Mouse (Mus musculus) embryonic facial prominence, embryonic 14.5 days (tissue): ENCODE data around the gene Tcte2. TPM values are rescaled to one million over a fixed set of nuclear protein-coding genes. Genes with fewer than 3 reads are reported as not detected.

ENCODE experiments used
- ATAC-seq: fragments of 200-750 bp; cut with Nextera tagmentation; 2 replicates; pipeline ENCODE4 v1.8.0; 2017; ENCODE audit warnings: low read depth, moderate number of reproducible peaks, moderate TSS enrichment
- DNase-seq: peaks from one replicate; pipeline ENCODE4 v3.0.0-alpha.2; 2015; ENCODE audit warnings: low spot score
- H3K27ac ChIP-seq: fragments of 300-500 bp; sonication (generic); replicated peaks from 2 replicates; pipeline ENCODE4 v1.5.1; 2014; ENCODE audit warnings: low read depth, mild to moderate bottlenecking, low read length, moderate library complexity
- H3K27me3 ChIP-seq: fragments of 300-500 bp; sonication (generic); replicated peaks from 2 replicates; pipeline ENCODE4 v1.6.1; 2014; ENCODE audit warnings: low read length; ENCODE audit not compliant: control insufficient read depth, insufficient read depth
- H3K36me3 ChIP-seq: fragments of 300-500 bp; sonication (generic); 2 replicates; pipeline ENCODE4 v1.6.1; 2014; ENCODE audit warnings: low read length, mixed read lengths; ENCODE audit not compliant: control insufficient read depth, insufficient read depth
- H3K4me1 ChIP-seq: fragments of 300-500 bp; sonication (generic); 2 replicates; pipeline ENCODE4 v1.6.1; 2014; ENCODE audit warnings: antibody characterized with exemption, low read length; ENCODE audit not compliant: control insufficient read depth, insufficient read depth
- H3K4me2 ChIP-seq: fragments of 300-500 bp; sonication (generic); 2 replicates; pipeline ENCODE4 v1.6.1; 2014; ENCODE audit warnings: low read depth, mild to moderate bottlenecking, low read length, moderate library complexity, mixed read lengths
- H3K4me3 ChIP-seq: fragments of 300-500 bp; sonication (generic); 2 replicates; pipeline ENCODE4 v1.5.1; 2014; ENCODE audit warnings: low read depth, mild to moderate bottlenecking, low read length
- H3K9ac ChIP-seq: fragments of 300-500 bp; sonication (generic); 2 replicates; pipeline ENCODE4 v1.6.1; 2014; ENCODE audit warnings: low read depth, mild to moderate bottlenecking, low read length, moderate library complexity, mixed read lengths
- H3K9me3 ChIP-seq: fragments of 300-500 bp; sonication (generic); 2 replicates; pipeline ENCODE4 v1.6.1; 2016; ENCODE audit warnings: low read length; ENCODE audit not compliant: control insufficient read depth
- WGBS: fragments of 180-500 bp; shearing (Covaris S2); extraction: QIAGEN DNeasy Blood & Tissue Kit; methylation state at CpG from one replicate; pipeline ENCODE4 v1.1.7; 2014; 5-methylcytosine and 5-hydroxymethylcytosine counted together
- polyA plus RNA-seq: library from polyadenylated mRNA; unstranded; fragments of >200 nt; fragmentation: Nextera tagmentation; extraction: Ambion mirVana; gene quantifications from 2 replicates; pipeline ENCODE4 v1.2.1, GENCODE M21; 2014

The Tcte2 gene
- polyA plus RNA-seq, 1 experiment from 2014 or later, result 3.2 TPM

- Histone ChIP-seq H3K4me3 (no peak overlapping the region), H3K27ac (no peak overlapping the region), H3K4me1 (no peaks in the 10 kb centered on the region), H3K4me2 (no peak overlapping the region), H3K27me3 (no peaks in the 10 kb centered on the region), H3K9me3 (no peaks in the 10 kb centered on the region), H3K9ac (no peak overlapping the region), H3K36me3 (no peaks in the 10 kb centered on the region)
- DNase-seq, result no peak
- WGBS, result 95% methylated on average over 3 of the region's 3 CpGs
- ATAC-seq, result no peak
These were observed 49.1 kb downstream of the Tcte2 start for GRCm38 (mm10) chr17:13712518-13712917.

- WGBS, result 66% methylated on average over 6 of the region's 6 CpGs
- H3K27me3 ChIP-seq, result no peaks in the 10 kb centered on the region
- H3K27ac ChIP-seq, result no peak overlapping the region
- DNase-seq (no peak), ATAC-seq (peak; percentile 48)
- no peaks in the 10 kb centered on the region for H3K36me3 ChIP-seq
- no peak overlapping the region for H3K4me2 ChIP-seq
- H3K9me3 ChIP-seq, result no peaks in the 10 kb centered on the region
- H3K9ac ChIP-seq, result no peak overlapping the region
- no peak overlapping the region for H3K4me3 ChIP-seq
- H3K4me1 ChIP-seq, result no peaks in the 10 kb centered on the region
These were observed 49.5 kb downstream of the Tcte2 start for GRCm38 (mm10) chr17:13712116-13712515.

DNA sequence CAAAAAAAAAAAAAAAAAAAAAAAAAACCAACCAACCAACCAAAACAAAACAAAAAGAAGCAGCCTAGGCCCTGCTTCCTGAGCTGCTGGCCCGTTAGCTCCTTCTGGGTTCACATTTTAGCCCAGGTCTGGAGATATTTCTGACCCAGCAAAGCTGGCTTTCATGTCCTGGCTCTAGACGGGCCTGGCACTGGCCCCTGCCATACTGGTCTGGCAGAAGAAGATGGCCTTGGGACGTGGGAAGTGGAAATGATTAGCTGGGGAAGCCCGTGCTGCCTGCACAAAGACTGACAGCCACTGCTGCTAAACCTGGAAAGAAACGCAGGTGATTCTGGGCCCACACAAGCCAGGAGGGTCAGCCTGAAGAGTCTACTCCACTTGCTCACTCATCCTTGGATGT lies 50.5 kb downstream of the Tcte2 start:
- Histone ChIP-seq H3K4me3 (no peak overlapping the region), H3K36me3 (no peaks in the 10 kb centered on the region), H3K4me2 (no peak overlapping the region), H3K27me3 (no peaks in the 10 kb centered on the region), H3K9me3 (no peaks in the 10 kb centered on the region), H3K9ac (no peak overlapping the region), H3K27ac (no peak overlapping the region), H3K4me1 (no peaks in the 10 kb centered on the region)
- DNase-seq (no peak), ATAC-seq (no peak)
- 79% methylated on average over 5 of the region's 5 CpGs for WGBS

DNA sequence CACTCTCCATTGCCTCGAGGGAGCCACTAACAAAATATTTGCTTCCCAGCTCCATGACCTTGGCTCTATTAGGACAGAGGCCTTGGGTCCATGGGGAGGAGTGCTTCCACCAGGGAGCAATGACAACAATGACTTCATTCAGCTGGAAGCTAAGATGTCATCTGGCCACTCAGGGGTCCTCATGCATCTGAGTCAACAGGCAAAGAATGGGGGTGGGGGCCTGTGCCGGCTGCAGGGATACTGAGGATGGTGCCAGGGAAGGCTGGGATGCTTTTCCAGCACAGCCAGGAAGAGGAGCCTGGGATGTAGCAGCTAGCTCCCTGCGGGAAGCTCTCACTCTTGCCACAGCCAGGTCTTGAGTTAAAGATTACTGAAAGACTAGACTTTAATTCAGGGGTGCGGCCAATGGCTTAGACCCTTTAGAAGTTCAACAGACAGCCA lies 56.1 kb downstream of the Tcte2 start:
- no peaks in the 10 kb centered on the region for H3K27me3 ChIP-seq
- ATAC-seq (no peak), DNase-seq (no peak)
- no peak overlapping the region for H3K9ac ChIP-seq
- H3K9me3 ChIP-seq, result no peaks in the 10 kb centered on the region
- no peak overlapping the region for H3K4me3 ChIP-seq
- H3K4me2 ChIP-seq, result no peak overlapping the region
- no peaks in the 10 kb centered on the region for H3K36me3 ChIP-seq
- WGBS, result 31% methylated on average over 4 of the region's 4 CpGs
- H3K4me1 ChIP-seq, result peaks cover 5% of the 10 kb centered on the region
- H3K27ac ChIP-seq, result no peak overlapping the region

DNA sequence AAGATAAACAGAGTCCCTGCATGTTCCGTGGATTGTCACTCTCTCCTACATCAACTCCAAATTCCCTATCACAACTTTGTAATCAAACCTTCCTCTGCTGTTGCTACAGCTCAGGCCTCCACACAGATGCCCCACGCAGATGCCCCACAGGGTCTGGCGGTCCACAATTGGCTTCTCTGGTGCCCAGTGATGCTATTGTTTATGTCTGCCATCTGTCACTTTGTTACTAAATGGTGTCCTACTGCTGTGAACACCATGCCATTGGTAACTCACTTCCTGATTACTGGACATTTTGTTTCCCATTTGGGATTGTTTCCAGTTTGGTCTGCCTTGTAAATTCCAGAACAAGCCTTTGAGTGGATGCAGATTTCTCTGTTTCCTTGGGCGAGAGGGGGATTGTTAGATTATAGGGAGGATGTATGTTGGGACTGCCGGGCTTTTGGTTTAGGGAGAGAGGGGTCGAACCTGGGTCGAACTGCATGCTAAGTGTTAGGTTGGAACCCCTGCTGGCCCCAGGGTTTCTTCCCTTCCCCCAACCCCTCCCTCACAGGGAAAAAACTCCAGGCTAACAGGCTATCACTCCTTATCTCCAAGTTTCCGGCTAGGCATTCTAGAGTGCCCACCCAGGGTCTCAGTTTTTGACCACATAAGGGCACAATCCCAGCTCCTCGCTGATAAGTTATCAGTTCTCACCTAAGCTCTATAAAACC lies 57.9 kb downstream of the Tcte2 start:
- ATAC-seq (no peak), DNase-seq (no peak)
- WGBS, result 44% methylated on average over 9 of the region's 9 CpGs
- H3K4me2 ChIP-seq, result no peak overlapping the region
- no peak overlapping the region for H3K4me3 ChIP-seq
- H3K9me3 ChIP-seq, result no peaks in the 10 kb centered on the region
- H3K36me3 ChIP-seq, result no peaks in the 10 kb centered on the region
- no peak overlapping the region for H3K27ac ChIP-seq
- no peak overlapping the region for H3K9ac ChIP-seq
- no peaks in the 10 kb centered on the region for H3K27me3 ChIP-seq
- H3K4me1 ChIP-seq, result peaks cover 14% of the 10 kb centered on the region

DNA sequence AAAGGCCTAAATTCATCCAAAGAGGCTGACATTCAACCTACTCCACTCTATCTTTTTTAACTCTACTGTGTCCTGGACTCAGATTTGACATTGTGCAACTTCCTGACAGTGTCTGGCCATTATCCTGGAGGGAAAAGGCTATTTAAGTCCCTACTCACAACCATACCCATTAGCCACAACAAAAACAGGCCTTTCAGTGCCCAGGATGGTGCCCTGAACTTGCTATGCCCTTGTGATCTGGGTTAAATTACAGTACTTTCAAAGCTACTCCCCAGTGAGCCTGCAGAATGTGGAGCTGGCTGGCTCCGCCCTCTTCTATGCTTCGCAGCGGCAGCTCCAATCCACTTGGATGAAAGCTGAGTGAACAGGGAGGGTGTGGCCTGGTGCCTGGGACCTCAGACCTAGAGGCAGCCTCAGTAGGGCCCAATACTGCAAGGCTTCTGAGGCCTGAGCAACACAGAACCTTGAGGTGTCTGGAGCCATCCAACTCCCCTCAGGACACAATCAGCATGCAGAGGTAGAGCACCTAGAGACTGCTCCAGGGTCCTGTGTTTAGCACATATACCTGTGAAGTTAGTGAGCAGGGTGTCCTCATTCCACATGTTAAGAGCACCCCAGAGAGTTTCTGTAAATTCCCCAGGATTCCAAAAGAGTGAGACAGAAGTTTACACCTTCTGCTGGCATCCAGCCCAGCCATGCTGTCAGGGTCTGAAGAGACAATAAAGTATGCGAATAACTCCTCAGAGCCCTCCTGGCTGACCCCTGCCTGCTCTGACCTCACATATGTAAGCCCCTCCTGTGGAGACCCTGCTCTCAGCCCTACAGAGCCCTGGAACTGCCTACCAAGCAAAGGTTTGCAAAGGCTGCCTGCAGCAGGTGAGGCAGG lies 61.3 kb downstream of the Tcte2 start:
- Histone ChIP-seq H3K36me3 (no peaks in the 10 kb centered on the region), H3K4me3 (no peak overlapping the region), H3K27me3 (no peaks in the 10 kb centered on the region), H3K4me1 (peaks cover 14% of the 10 kb centered on the region), H3K27ac (peak overlapping the region; percentile 35), H3K9me3 (no peaks in the 10 kb centered on the region), H3K4me2 (no peak overlapping the region), H3K9ac (peak overlapping the region; percentile 27; the same call in 1 of the 2 replicates)
- 13% methylated on average over 4 of the region's 4 CpGs for WGBS
- ATAC-seq (peak; percentile 97), DNase-seq (peak; percentile 91)

DNA sequence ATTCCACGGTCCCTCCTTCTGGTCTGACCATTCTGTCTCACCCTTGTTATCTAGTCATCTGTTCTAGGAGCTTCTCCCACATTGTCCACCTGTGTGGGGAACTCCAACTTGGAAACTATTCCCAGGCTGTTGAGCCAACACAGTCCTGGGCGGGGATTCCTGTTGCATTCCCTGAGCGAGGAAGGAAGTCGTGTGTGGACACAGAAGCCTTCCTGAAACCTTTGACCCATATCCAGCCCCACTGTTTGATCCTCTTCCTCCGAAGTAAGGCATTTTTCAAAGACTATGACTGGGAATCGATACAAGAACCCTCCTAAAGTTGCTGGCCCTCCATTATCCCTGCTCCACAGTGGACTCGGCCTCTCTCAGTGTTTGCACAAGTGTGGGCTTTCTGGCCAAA lies 61.9 kb downstream of the Tcte2 start:
- Histone ChIP-seq H3K36me3 (no peaks in the 10 kb centered on the region), H3K4me1 (peaks cover 14% of the 10 kb centered on the region), H3K27ac (peak overlapping the region; percentile 35), H3K4me3 (no peak overlapping the region), H3K27me3 (no peaks in the 10 kb centered on the region), H3K4me2 (no peak overlapping the region), H3K9me3 (no peaks in the 10 kb centered on the region), H3K9ac (no peak overlapping the region)
- 58% methylated on average over 7 of the region's 7 CpGs for WGBS
- ATAC-seq (no peak; the same call in 1 of the 2 replicates), DNase-seq (no peak)

DNA sequence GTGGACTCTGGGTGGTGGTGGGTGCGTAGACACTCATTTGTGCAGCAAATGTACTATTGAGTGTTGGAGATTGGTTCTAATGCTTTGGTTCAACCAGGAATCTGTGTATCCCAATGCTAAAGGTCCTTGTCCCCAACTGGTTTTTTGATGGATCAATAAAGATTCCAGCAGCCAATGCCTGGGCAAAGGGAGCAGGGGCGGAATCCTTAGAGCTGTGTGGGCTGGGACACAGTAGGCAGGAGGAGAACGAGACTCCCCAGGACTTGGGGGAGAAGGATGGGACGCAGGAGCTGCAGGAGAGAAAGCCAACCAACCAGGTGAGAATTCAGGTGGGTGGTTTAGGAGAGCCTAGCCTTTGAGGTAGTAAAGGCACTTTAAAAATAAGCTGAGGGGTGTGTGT lies 63.4 kb downstream of the Tcte2 start:
- DNase-seq (no peak), ATAC-seq (no peak)
- H3K27ac ChIP-seq, result no peak overlapping the region
- H3K4me1 ChIP-seq, result peaks cover 14% of the 10 kb centered on the region
- H3K36me3 ChIP-seq, result no peaks in the 10 kb centered on the region
- 88% methylated on average over 4 of the region's 4 CpGs for WGBS
- H3K27me3 ChIP-seq, result no peaks in the 10 kb centered on the region
- H3K9ac ChIP-seq, result no peak overlapping the region
- no peak overlapping the region for H3K4me3 ChIP-seq
- no peaks in the 10 kb centered on the region for H3K9me3 ChIP-seq
- no peak overlapping the region for H3K4me2 ChIP-seq
